Mouse (Mus musculus) splenic B cell, adult 2 months (primary cell): ENCODE data around the gene Slc43a2.
A peak's percentile ranks its signal among the peaks of the same experiment; 100 is the strongest.

ENCODE experiments used
- DNase-seq: peaks from one replicate; pipeline ENCODE4 v3.0.0-alpha.2; 2011; ENCODE audit warnings: low read depth, low spot score
- H3K27me3 ChIP-seq: 2 replicates; pipeline ENCODE4 v1.6.1; 2012; ENCODE audit warnings: mild to moderate bottlenecking, low read length, moderate library complexity, mixed read lengths; ENCODE audit not compliant: control insufficient read depth, poor library complexity, insufficient read depth, severe bottlenecking
- H3K36me3 ChIP-seq: 2 replicates; pipeline ENCODE4 v1.6.1; 2012; ENCODE audit warnings: mild to moderate bottlenecking, low read length, moderate library complexity, mixed read lengths; ENCODE audit not compliant: control insufficient read depth, poor library complexity, insufficient read depth, severe bottlenecking

Gene Slc43a2

GRCm38 (mm10) chr11:75531469-75532242 lies at the start of gene Slc43a2:
TSS of gene Slc43a2 (plus strand) at chr11:75531694.
- Histone ChIP-seq H3K27me3 (no peaks in the 10 kb centered on the region; the same call in 1 of the 2 replicates), H3K36me3 (no peaks in the 10 kb centered on the region)
- DNase-seq: peak; percentile 86

GRCm38 (mm10) chr11:75486192-75486591 lies 45.3 kb upstream of the Slc43a2 start:
- DNase-seq: no peak
- Histone ChIP-seq H3K27me3 (no peaks in the 10 kb centered on the region), H3K36me3 (peaks cover 10% of the 10 kb centered on the region)

- peaks cover 13% of the 10 kb centered on the region for H3K36me3 ChIP-seq
- no peaks in the 10 kb centered on the region for H3K27me3 ChIP-seq
- DNase-seq: peak; percentile 98
These were observed 44.8 kb upstream of the Slc43a2 start, which contains the start of gene Prpf8 for GRCm38 (mm10) chr11:75486601-75487285. TSS of gene Prpf8 (plus strand) at chr11:75486816.

- H3K27me3 ChIP-seq: no peaks in the 10 kb centered on the region
- H3K36me3 ChIP-seq: peaks cover 19% of the 10 kb centered on the region
- no peak for DNase-seq
These were observed 44.0 kb upstream of the Slc43a2 start for GRCm38 (mm10) chr11:75487496-75487895.

GRCm38 (mm10) chr11:75494296-75495049 lies 37.0 kb upstream of the Slc43a2 start:
- DNase-seq: no peak
- H3K27me3 ChIP-seq: no peaks in the 10 kb centered on the region
- H3K36me3 ChIP-seq: peaks cover 49% of the 10 kb centered on the region

GRCm38 (mm10) chr11:75498126-75498525 lies 33.4 kb upstream of the Slc43a2 start:
- DNase-seq: no peak
- Histone ChIP-seq H3K36me3 (peaks cover 50% of the 10 kb centered on the region), H3K27me3 (no peaks in the 10 kb centered on the region)

GRCm38 (mm10) chr11:75508162-75508561 lies 23.3 kb upstream of the Slc43a2 start:
- Histone ChIP-seq H3K36me3 (peaks cover 12% of the 10 kb centered on the region), H3K27me3 (no peaks in the 10 kb centered on the region)
- DNase-seq: no peak

GRCm38 (mm10) chr11:75508904-75509303 lies 22.6 kb upstream of the Slc43a2 start:
- H3K36me3 ChIP-seq: peaks cover 12% of the 10 kb centered on the region
- H3K27me3 ChIP-seq: no peaks in the 10 kb centered on the region
- no peak for DNase-seq

GRCm38 (mm10) chr11:75509741-75510626 lies 21.5 kb upstream of the Slc43a2 start, which contains the start of gene Rilp:
TSS of gene Rilp (plus strand) at chr11:75510094.
- DNase-seq: peak; percentile 21
- peaks cover 10% of the 10 kb centered on the region for H3K36me3 ChIP-seq

GRCm38 (mm10) chr11:75510627-75510993 lies 20.9 kb upstream of the Slc43a2 start:
- H3K36me3 ChIP-seq: peaks cover 10% of the 10 kb centered on the region
- H3K27me3 ChIP-seq: no peaks in the 10 kb centered on the region
- peak; percentile 96 for DNase-seq

More at GRCm38 (mm10) chr11:75509741-75510626, 21.5 kb upstream of the Slc43a2 start, which contains the start of gene Rilp:
- no peaks in the 10 kb centered on the region for H3K27me3 ChIP-seq

GRCm38 (mm10) chr11:75511213-75511612 lies 20.3 kb upstream of the Slc43a2 start:
- DNase-seq: no peak
- Histone ChIP-seq H3K27me3 (no peaks in the 10 kb centered on the region), H3K36me3 (peaks cover 9% of the 10 kb centered on the region)

GRCm38 (mm10) chr11:75512301-75513018 lies 19.0 kb upstream of the Slc43a2 start:
- DNase-seq: no peak
- peaks cover 7% of the 10 kb centered on the region for H3K36me3 ChIP-seq
- H3K27me3 ChIP-seq: no peaks in the 10 kb centered on the region

- Histone ChIP-seq H3K36me3 (no peaks in the 10 kb centered on the region; the same call in 1 of the 2 replicates), H3K27me3 (no peaks in the 10 kb centered on the region)
- no peak for DNase-seq
These were observed 18.2 kb upstream of the Slc43a2 start, which contains the start of gene Scarf1 for GRCm38 (mm10) chr11:75513336-75513735. TSS of gene Scarf1 (plus strand) at chr11:75513540.
